Mouse (Mus musculus): ENCODE measurements around the gene Mettl1. TPM values are rescaled to one million over a fixed set of nuclear protein-coding genes. Genes with fewer than 3 reads are reported as not detected.

Gene Mettl1
- 10 to 100 TPM; 21.4 to 21.8 TPM for polyA plus RNA-seq (2017; shearing (Covaris generic))

GRCm38 (mm10) chr10:127041274-127041766, at the start of gene Mettl1, which contains the start of gene Eef1akmt3:
Gene Mettl1, plus strand, starts transcription at chr10:127041414.
Gene Eef1akmt3, minus strand, starts transcription at chr10:127041513.

GRCm38 (mm10) chr10:127000529-127000928, 40.7 kb upstream of the Mettl1 start, which contains the start of gene Avil:
Gene Avil, plus strand, starts transcription at chr10:127000709.

GRCm38 (mm10) chr10:127030336-127031296, 10.6 kb upstream of the Mettl1 start, which contains the start of gene Tsfm:
Gene Tsfm, minus strand, starts transcription at chr10:127030840.

GRCm38 (mm10) chr10:127047954-127048353, 6.7 kb downstream of the Mettl1 start, which contains the start of gene Cyp27b1:
Gene Cyp27b1, plus strand, starts transcription at chr10:127048250.

GRCm38 (mm10) chr10:127059968-127060916, 19.0 kb downstream of the Mettl1 start, which contains the start of gene March9:
Gene March9, minus strand, starts transcription at chr10:127060184.

GRCm38 (mm10) chr10:127063239-127063872, 22.1 kb downstream of the Mettl1 start, which contains the start of gene Cdk4:
Gene Cdk4, plus strand, starts transcription at chr10:127063534.

GRCm38 (mm10) chr10:127070190-127071121, 29.2 kb downstream of the Mettl1 start, which contains the start of gene Tspan31:
Gene Tspan31, minus strand, starts transcription at chr10:127070264.

GRCm38 (mm10) chr10:127075080-127075479, 33.9 kb downstream of the Mettl1 start, which contains the start of gene Agap2:
Gene Agap2, plus strand, starts transcription at chr10:127075284.

Other genes starting within 250 kb of the Mettl1 start
- gene Atp23, start 140.1 kb upstream of the Mettl1 start, polyA plus RNA-seq (2017; shearing (Covaris generic)) = 10 to 100 TPM; 18.6 to 22.9 TPM
- gene Ctdsp2, start 62.7 kb upstream of the Mettl1 start, polyA plus RNA-seq (2017; shearing (Covaris generic)) = 10 to 100 TPM; 35.7 to 38.3 TPM
- 1 to 10 TPM in 1 of 2 experiments, under 1 TPM in 1; 0.22 to 1.5 TPM for gene Avil, start 40.7 kb upstream of the Mettl1 start, polyA plus RNA-seq (2017; shearing (Covaris generic))
- gene Tsfm, start 10.6 kb upstream of the Mettl1 start, polyA plus RNA-seq (2017; shearing (Covaris generic)) = 10 to 100 TPM; 44.1 to 51.1 TPM
- 1 to 10 TPM in 1 of 2 experiments, under 1 TPM in 1; 0.41 to 1.0 TPM for gene Eef1akmt3, start 99 bp downstream of the Mettl1 start, polyA plus RNA-seq (2017; shearing (Covaris generic))
- gene Cyp27b1, start 6.8 kb downstream of the Mettl1 start, polyA plus RNA-seq (2017; shearing (Covaris generic)) = 1 to 10 TPM in 1 of 2 experiments, under 1 TPM in 1; 0.28 to 1.5 TPM
- gene March9, start 18.8 kb downstream of the Mettl1 start, polyA plus RNA-seq (2017; shearing (Covaris generic)) = 1 to 10 TPM; 1.5 to 2.8 TPM
- gene Cdk4, start 22.1 kb downstream of the Mettl1 start, polyA plus RNA-seq (2017; shearing (Covaris generic)) = 100 to 1,000 TPM; 253 to 259 TPM
- 10 to 100 TPM; 86.6 to 89.1 TPM for gene Tspan31, start 28.9 kb downstream of the Mettl1 start, polyA plus RNA-seq (2017; shearing (Covaris generic))
- gene Agap2, start 33.9 kb downstream of the Mettl1 start, polyA plus RNA-seq (2017; shearing (Covaris generic)) = 10 to 100 TPM; 24.5 to 27.9 TPM
- gene Os9, start 79.7 kb downstream of the Mettl1 start, polyA plus RNA-seq (2017; shearing (Covaris generic)) = 100 to 1,000 TPM; 153 to 204 TPM
- gene B4galnt1, start 123.8 kb downstream of the Mettl1 start, polyA plus RNA-seq (2017; shearing (Covaris generic)) = 100 to 1,000 TPM; 549 to 751 TPM
- 1 to 10 TPM; 5.6 to 9.2 TPM for gene Slc26a10, start 139.2 kb downstream of the Mettl1 start, polyA plus RNA-seq (2017; shearing (Covaris generic))
- gene Arhgef25, start 148.7 kb downstream of the Mettl1 start, polyA plus RNA-seq (2017; shearing (Covaris generic)) = 1 to 10 TPM in 1 of 2 experiments, under 1 TPM in 1; 0.33 to 3.3 TPM
- gene Dtx3, start 154.3 kb downstream of the Mettl1 start, polyA plus RNA-seq (2017; shearing (Covaris generic)) = 100 to 1,000 TPM in 1 of 2 experiments, 10 to 100 TPM in 1; 78.0 to 135 TPM
- gene Pip4k2c, start 170.2 kb downstream of the Mettl1 start, polyA plus RNA-seq (2017; shearing (Covaris generic)) = 10 to 100 TPM; 31.5 to 32.3 TPM
- gene Kif5a, start 221.9 kb downstream of the Mettl1 start, polyA plus RNA-seq (2017; shearing (Covaris generic)) = 1 to 10 TPM in 1 of 2 experiments, under 1 TPM in 1; 0.78 to 1.0 TPM
- 100 to 1,000 TPM in 1 of 2 experiments, 10 to 100 TPM in 1; 76.7 to 121 TPM for gene Dctn2, start 225.0 kb downstream of the Mettl1 start, polyA plus RNA-seq (2017; shearing (Covaris generic))
- gene Mbd6, start 247.6 kb downstream of the Mettl1 start, polyA plus RNA-seq (2017; shearing (Covaris generic)) = 10 to 100 TPM in 1 of 2 experiments, 1 to 10 TPM in 1; 8.3 to 10.7 TPM

Data from inflammation-experienced regulatory T-cells (primary cell).